Mouse (Mus musculus): Measurements from ENCODE around the gene Cabin1. TPM values are rescaled to one million over a fixed set of nuclear protein-coding genes. Genes with fewer than 3 reads are reported as not detected.

Cabin1 gene
- polyA plus RNA-seq (2014; fragmentation: Illumina TruSeq; extraction: RNeasy Lipid Tissue Mini Kit (QIAGEN cat#74804); ENCODE audit: low read depth, low replicate concordance), result 5.5 TPM

GRCm38 (mm10) chr10:75763682-75764518 lies at the start of gene Cabin1:
TSS of gene Cabin1 (minus strand) at chr10:75764341.

GRCm38 (mm10) chr10:75798176-75798696 lies 34.1 kb upstream of the Cabin1 start, which contains the start of gene Gstt1:
TSS of gene Gstt1 (minus strand) at chr10:75798584.

GRCm38 (mm10) chr10:75780769-75781578 lies 16.8 kb upstream of the Cabin1 start, which contains the start of the genes Gm20441 and Gstt3:
TSS of gene Gm20441 (minus strand) at chr10:75780954.
TSS of gene Gstt3 (minus strand) at chr10:75781414.

GRCm38 (mm10) chr10:75772795-75773664 lies 8.9 kb upstream of the Cabin1 start, which contains the start of gene Ddt:
TSS of gene Ddt (minus strand) at chr10:75773414.

DNA sequence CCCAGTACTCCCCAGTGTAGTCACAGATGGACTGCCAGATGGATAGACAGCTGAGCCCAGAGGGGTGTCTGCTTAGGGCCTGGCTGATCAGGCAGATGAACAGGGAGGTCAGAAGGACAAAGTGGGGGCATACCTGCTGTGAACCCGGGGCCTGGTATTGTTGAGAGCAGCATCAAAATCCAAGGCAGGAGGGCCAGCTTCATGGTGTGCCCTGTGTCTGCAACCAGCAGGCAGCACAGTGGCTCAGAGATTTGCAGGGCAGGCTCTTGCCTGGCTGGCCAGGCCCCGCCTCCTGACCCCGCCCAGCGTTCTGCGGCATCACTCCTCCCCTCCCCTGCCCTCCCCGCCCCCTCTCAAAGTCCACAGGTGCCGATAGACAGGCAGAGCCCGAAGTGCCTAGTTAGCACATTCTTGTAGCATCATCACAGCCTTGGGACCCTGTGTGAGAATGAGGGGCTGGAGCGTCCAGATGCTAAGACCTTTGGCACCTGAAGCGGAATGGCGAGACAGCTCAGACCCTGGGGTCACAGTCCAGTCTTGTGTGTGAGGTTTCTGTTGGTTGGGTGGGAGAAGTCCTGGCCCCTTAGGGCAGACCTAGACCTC lies 120.3 kb downstream of the Cabin1 start, which contains the start of gene Susd2:
Gene Susd2, minus strand, starts transcription at position 268 of the 603 bp plus-strand sequence.

Other genes starting within 250 kb of the Cabin1 start
- gene Snrpd3, start 246.8 kb downstream of the Cabin1 start, polyA plus RNA-seq (2014; fragmentation: Illumina TruSeq; extraction: RNeasy Lipid Tissue Mini Kit (QIAGEN cat#74804); ENCODE audit: low read depth, low replicate concordance), result 25.2 TPM
- gene Gucd1, start 246.4 kb downstream of the Cabin1 start, polyA plus RNA-seq (2014; fragmentation: Illumina TruSeq; extraction: RNeasy Lipid Tissue Mini Kit (QIAGEN cat#74804); ENCODE audit: low read depth, low replicate concordance), result 4.2 TPM
- gene Lrrc75b, start 204.0 kb downstream of the Cabin1 start, polyA plus RNA-seq (2014; fragmentation: Illumina TruSeq; extraction: RNeasy Lipid Tissue Mini Kit (QIAGEN cat#74804); ENCODE audit: low read depth, low replicate concordance), result 0.52 TPM
- gene Ggt1, start 202.7 kb downstream of the Cabin1 start, polyA plus RNA-seq (2014; fragmentation: Illumina TruSeq; extraction: RNeasy Lipid Tissue Mini Kit (QIAGEN cat#74804); ENCODE audit: low read depth, low replicate concordance), result not detected
- 1.0 TPM for gene Ggt5, start 175.0 kb downstream of the Cabin1 start, polyA plus RNA-seq (2014; fragmentation: Illumina TruSeq; extraction: RNeasy Lipid Tissue Mini Kit (QIAGEN cat#74804); ENCODE audit: low read depth, low replicate concordance)
- 2.7 TPM for gene Susd2, start 120.3 kb downstream of the Cabin1 start, polyA plus RNA-seq (2014; fragmentation: Illumina TruSeq; extraction: RNeasy Lipid Tissue Mini Kit (QIAGEN cat#74804); ENCODE audit: low read depth, low replicate concordance)
- gene Ddt, start 9.1 kb upstream of the Cabin1 start, polyA plus RNA-seq (2014; fragmentation: Illumina TruSeq; extraction: RNeasy Lipid Tissue Mini Kit (QIAGEN cat#74804); ENCODE audit: low read depth, low replicate concordance), result 4.5 TPM
- gene Gm20441, start 16.6 kb upstream of the Cabin1 start, polyA plus RNA-seq (2014; fragmentation: Illumina TruSeq; extraction: RNeasy Lipid Tissue Mini Kit (QIAGEN cat#74804); ENCODE audit: low read depth, low replicate concordance), result not detected
- 6.8 TPM for gene Gstt3, start 17.1 kb upstream of the Cabin1 start, polyA plus RNA-seq (2014; fragmentation: Illumina TruSeq; extraction: RNeasy Lipid Tissue Mini Kit (QIAGEN cat#74804); ENCODE audit: low read depth, low replicate concordance)
- 1.6 TPM for gene Gstt1, start 34.2 kb upstream of the Cabin1 start, polyA plus RNA-seq (2014; fragmentation: Illumina TruSeq; extraction: RNeasy Lipid Tissue Mini Kit (QIAGEN cat#74804); ENCODE audit: low read depth, low replicate concordance)
- not detected for gene Gstt4, start 58.2 kb upstream of the Cabin1 start, polyA plus RNA-seq (2014; fragmentation: Illumina TruSeq; extraction: RNeasy Lipid Tissue Mini Kit (QIAGEN cat#74804); ENCODE audit: low read depth, low replicate concordance)
- gene Gstt2, start 73.1 kb upstream of the Cabin1 start, polyA plus RNA-seq (2014; fragmentation: Illumina TruSeq; extraction: RNeasy Lipid Tissue Mini Kit (QIAGEN cat#74804); ENCODE audit: low read depth, low replicate concordance), result 2.4 TPM
- not detected for gene Mif, start 95.9 kb upstream of the Cabin1 start, polyA plus RNA-seq (2014; fragmentation: Illumina TruSeq; extraction: RNeasy Lipid Tissue Mini Kit (QIAGEN cat#74804); ENCODE audit: low read depth, low replicate concordance)
- not detected for gene Derl3, start 129.1 kb upstream of the Cabin1 start, polyA plus RNA-seq (2014; fragmentation: Illumina TruSeq; extraction: RNeasy Lipid Tissue Mini Kit (QIAGEN cat#74804); ENCODE audit: low read depth, low replicate concordance)
- 17.3 TPM for gene Smarcb1, start 157.3 kb upstream of the Cabin1 start, polyA plus RNA-seq (2014; fragmentation: Illumina TruSeq; extraction: RNeasy Lipid Tissue Mini Kit (QIAGEN cat#74804); ENCODE audit: low read depth, low replicate concordance)
- gene Chchd10, start 168.8 kb upstream of the Cabin1 start, polyA plus RNA-seq (2014; fragmentation: Illumina TruSeq; extraction: RNeasy Lipid Tissue Mini Kit (QIAGEN cat#74804); ENCODE audit: low read depth, low replicate concordance), result 44.3 TPM
- gene Mmp11, start 172.2 kb upstream of the Cabin1 start, polyA plus RNA-seq (2014; fragmentation: Illumina TruSeq; extraction: RNeasy Lipid Tissue Mini Kit (QIAGEN cat#74804); ENCODE audit: low read depth, low replicate concordance), result 2.8 TPM
- gene Gm867, start 176.3 kb upstream of the Cabin1 start, polyA plus RNA-seq (2014; fragmentation: Illumina TruSeq; extraction: RNeasy Lipid Tissue Mini Kit (QIAGEN cat#74804); ENCODE audit: low read depth, low replicate concordance), result not detected
- not detected for gene Vpreb3, start 178.7 kb upstream of the Cabin1 start, polyA plus RNA-seq (2014; fragmentation: Illumina TruSeq; extraction: RNeasy Lipid Tissue Mini Kit (QIAGEN cat#74804); ENCODE audit: low read depth, low replicate concordance)
- gene Gm5134, start 190.2 kb upstream of the Cabin1 start, polyA plus RNA-seq (2014; fragmentation: Illumina TruSeq; extraction: RNeasy Lipid Tissue Mini Kit (QIAGEN cat#74804); ENCODE audit: low read depth, low replicate concordance), result not detected